Mouse (Mus musculus) liver, adult 2 months (tissue): ENCODE measurements around the gene Arl9. TPM values are rescaled to one million over a fixed set of nuclear protein-coding genes. Genes with fewer than 3 reads are reported as not detected.

Source experiments
- DNase-seq: peaks from one replicate; pipeline ENCODE4 v3.0.0-alpha.2; 2011; ENCODE audit warnings: low read depth, low spot score; ENCODE audit errors: extremely low read depth
- H3K27ac ChIP-seq: fragments of 200-500 bp; replicated peaks from 2 replicates; pipeline ENCODE4 v1.5.1; 2012; ENCODE audit warnings: low read depth, mild to moderate bottlenecking, control low read depth, inconsistent platforms, low read length; ENCODE audit not compliant: insufficient read depth
- H3K27me3 ChIP-seq: fragments of 200-500 bp; 2 replicates; pipeline ENCODE4 v1.6.1; 2012; ENCODE audit warnings: mild to moderate bottlenecking, moderate library complexity, low read length, inconsistent platforms; ENCODE audit not compliant: control insufficient read depth, insufficient read depth
- H3K36me3 ChIP-seq: fragments of 200-500 bp; 2 replicates; pipeline ENCODE4 v1.6.1; 2012; ENCODE audit warnings: low read length, inconsistent platforms; ENCODE audit not compliant: control insufficient read depth, insufficient read depth
- H3K4me1 ChIP-seq: fragments of 200-500 bp; 2 replicates; pipeline ENCODE4 v1.6.1; 2011; ENCODE audit warnings: low read length; ENCODE audit not compliant: control insufficient read depth, insufficient read depth
- H3K4me3 ChIP-seq: fragments of 200-500 bp; 2 replicates; pipeline ENCODE4 v1.5.1; 2011; ENCODE audit warnings: low read depth, mild to moderate bottlenecking, control low read depth, low read length, moderate library complexity; ENCODE audit not compliant: insufficient read depth
- H3K79me2 ChIP-seq: fragments of 200-500 bp; 2 replicates; pipeline ENCODE4 v1.6.1; 2012; ENCODE audit warnings: inconsistent platforms, mild to moderate bottlenecking, low read length, moderate library complexity; ENCODE audit not compliant: control insufficient read depth, insufficient read depth
- H3K9ac ChIP-seq: fragments of 200-500 bp; 2 replicates; pipeline ENCODE4 v1.6.1; 2012; ENCODE audit warnings: low read depth, mild to moderate bottlenecking, control low read depth, inconsistent platforms, low read length
- CTCF ChIP-seq: fragments of 200-500 bp; IDR thresholded peaks from 2 replicates; pipeline ENCODE4 v1.5.1; 2011; ENCODE audit warnings: low read depth, low read length, control low read depth
- POLR2A ChIP-seq: fragments of 200-500 bp; IDR thresholded peaks from 2 replicates; pipeline ENCODE4 v1.6.1; 2011; ENCODE audit warnings: low read length, control low read depth; ENCODE audit not compliant: insufficient read depth; ENCODE audit errors: extremely low read depth
- WGBS: fragments of 180-500 bp; shearing (Covaris S2); methylation state at CpG from one replicate; pipeline ENCODE4 v1.1.7; 2018; 5-methylcytosine and 5-hydroxymethylcytosine counted together
- polyA plus RNA-seq: library from polyadenylated mRNA; depleted of rRNA; stranded (reverse); fragments of >200 nt; gene quantifications from 2 replicates; pipeline ENCODE4 v1.2.3, GENCODE M21; 2012; rRNA removed
- total RNA-seq: library from RNA; depleted of rRNA; stranded (reverse); fragments of >200 nt; gene quantifications from 2 replicates; pipeline ENCODE4 v1.2.3, GENCODE M21; 2014; rRNA removed

Arl9 gene
- total and polyA plus RNA-seq, 2 experiments = 0.33 TPM; not detected in 1

DNA sequence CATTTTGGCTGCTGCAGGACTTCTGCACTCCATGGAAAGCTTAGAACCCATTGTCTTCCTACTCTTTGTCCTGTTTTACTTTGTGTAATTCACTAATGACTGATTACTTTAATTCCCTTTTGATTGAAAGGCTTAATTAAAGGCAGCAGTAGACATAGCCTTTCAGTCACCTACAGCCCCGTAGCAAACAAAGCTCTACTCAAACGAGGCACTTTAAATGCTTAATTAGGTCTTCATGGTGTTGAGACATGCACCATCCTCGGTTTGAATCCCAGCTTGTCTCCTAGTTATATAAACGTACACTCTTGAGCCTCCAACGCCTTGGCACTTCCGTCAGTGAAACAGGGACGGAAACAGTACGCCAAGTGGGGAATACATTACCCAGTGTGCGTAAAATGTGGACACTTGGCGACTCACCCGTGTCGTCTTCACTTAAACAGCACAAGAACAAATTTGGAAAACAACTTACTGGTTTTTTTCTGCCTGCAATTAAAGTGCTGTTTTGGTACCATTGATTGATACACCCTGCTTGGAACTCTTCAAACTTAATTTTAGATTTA, 53.1 kb downstream of the Arl9 start:
- Histone ChIP-seq H3K27me3 (no peaks in the 10 kb centered on the region), H3K27ac (no peak overlapping the region), H3K4me3 (no peak overlapping the region), H3K4me1 (no peaks in the 10 kb centered on the region), H3K9ac (no peak overlapping the region), H3K36me3 (no peaks in the 10 kb centered on the region), H3K79me2 (no peaks in the 10 kb centered on the region)
- TF ChIP-seq POLR2A (no peak), CTCF (no peak)
- no peak for DNase-seq
- 81% methylated on average over 12 of the region's 12 CpGs for WGBS

Other genes starting within 250 kb of the Arl9 start
- gene Aasdh, start 98.5 kb upstream of the Arl9 start, total RNA-seq = 9.3 and 14.3 TPM in 2 replicates
- 7.8 and 9.7 TPM in 2 replicates for gene Aasdh, start 98.5 kb upstream of the Arl9 start, polyA plus RNA-seq
- gene Paics, start 52.7 kb upstream of the Arl9 start, total RNA-seq = 303 and 359 TPM in 2 replicates
- 165 and 187 TPM in 2 replicates for gene Paics, start 52.7 kb upstream of the Arl9 start, polyA plus RNA-seq
- 22.8 and 30.3 TPM in 2 replicates for gene Ppat, start 52.5 kb upstream of the Arl9 start, total RNA-seq
- gene Ppat, start 52.5 kb upstream of the Arl9 start, polyA plus RNA-seq = 5.3 and 6.4 TPM in 2 replicates
- 43.4 and 43.5 TPM in 2 replicates for gene Srp72, start 29.4 kb upstream of the Arl9 start, total RNA-seq
- gene Srp72, start 29.4 kb upstream of the Arl9 start, polyA plus RNA-seq = 18.4 and 23.1 TPM in 2 replicates
- gene Thegl, start 12.0 kb downstream of the Arl9 start, total RNA-seq = not detected in 2 replicates
- not detected in 2 replicates for gene Thegl, start 12.0 kb downstream of the Arl9 start, polyA plus RNA-seq
- gene Hopx, start 111.1 kb downstream of the Arl9 start, total RNA-seq = 42.7 and 77.2 TPM in 2 replicates
- gene Hopx, start 111.1 kb downstream of the Arl9 start, polyA plus RNA-seq = 84.9 and 92.3 TPM in 2 replicates
- not detected in 2 replicates for gene Spink2, start 207.4 kb downstream of the Arl9 start, total RNA-seq
- gene Spink2, start 207.4 kb downstream of the Arl9 start, polyA plus RNA-seq = 0.16 TPM in 1 of 2 replicates, not detected in the other